Mouse (Mus musculus) stomach, embryonic 15.5 days (tissue): ENCODE measurements around the gene Lilra5. TPM values are rescaled to one million over a fixed set of nuclear protein-coding genes. Genes with fewer than 3 reads are reported as not detected.
"Not testable (repeated sequence)": the region's sequence is repeated elsewhere in the genome, so short reads cannot be mapped to it uniquely, and the experiment has no call there.

Experiments
- ATAC-seq: fragments of 200-750 bp; cut with Nextera tagmentation; 2 replicates; pipeline ENCODE4 v1.8.0; 2017; ENCODE audit warnings: low read depth, moderate number of reproducible peaks, moderate TSS enrichment; ENCODE audit not compliant: insufficient read depth, low FRiP score
- H3K27ac ChIP-seq: fragments of 300-500 bp; sonication (generic); 2 replicates; pipeline ENCODE4 v1.5.1; 2015; ENCODE audit warnings: mild to moderate bottlenecking, inconsistent platforms
- H3K27me3 ChIP-seq: fragments of 300-500 bp; sonication (generic); replicated peaks from 2 replicates; pipeline ENCODE4 v1.6.1; 2015; ENCODE audit warnings: inconsistent platforms
- H3K36me3 ChIP-seq: fragments of 300-500 bp; sonication (generic); 2 replicates; pipeline ENCODE4 v1.6.1; 2015; ENCODE audit warnings: inconsistent platforms
- H3K4me1 ChIP-seq: fragments of 300-500 bp; sonication (generic); 2 replicates; pipeline ENCODE4 v1.6.1; 2015; ENCODE audit warnings: inconsistent platforms
- H3K4me2 ChIP-seq: fragments of 300-500 bp; sonication (generic); 2 replicates; pipeline ENCODE4 v1.6.1; 2015; ENCODE audit warnings: mild to moderate bottlenecking, inconsistent platforms
- H3K4me3 ChIP-seq: fragments of 300-500 bp; sonication (generic); replicated peaks from 2 replicates; pipeline ENCODE4 v1.5.1; 2015; ENCODE audit warnings: inconsistent platforms
- H3K9ac ChIP-seq: fragments of 300-500 bp; sonication (generic); 2 replicates; pipeline ENCODE4 v1.6.1; 2015; ENCODE audit warnings: inconsistent platforms
- H3K9me3 ChIP-seq: fragments of 300-500 bp; sonication (generic); 2 replicates; pipeline ENCODE4 v1.6.1; 2016; ENCODE audit warnings: inconsistent platforms
- WGBS: fragments of 180-500 bp; shearing (Covaris S2); methylation state at CpG from one replicate; pipeline ENCODE4 v1.1.7; 2015; 5-methylcytosine and 5-hydroxymethylcytosine counted together
- polyA plus RNA-seq: library from polyadenylated mRNA; unstranded; fragments of >200 nt; fragmentation: Nextera tagmentation; extraction: Ambion mirVana; gene quantifications from 2 replicates; pipeline ENCODE4 v1.2.1, GENCODE M21; 2015

Lilra5 gene
- polyA plus RNA-seq = 0.08 and 0.15 TPM in 2 replicates

GRCm38 (mm10) chr7:4237454-4237853, at the start of gene Lilra5:
Gene Lilra5, plus strand, starts transcription at chr7:4237754.
- Histone ChIP-seq H3K36me3 (no peaks in the 10 kb centered on the region), H3K9ac (no peak within 1 kb of the TSS), H3K4me3 (no peak within 1 kb of the TSS), H3K27me3 (no peaks in the 10 kb centered on the region), H3K9me3 (no peaks in the 10 kb centered on the region), H3K27ac (no peak within 1 kb of the TSS), H3K4me2 (no peak within 1 kb of the TSS), H3K4me1 (no peaks in the 10 kb centered on the region)
- no peak for ATAC-seq
- WGBS = 70% methylated on average over 7 of the region's 7 CpGs

DNA sequence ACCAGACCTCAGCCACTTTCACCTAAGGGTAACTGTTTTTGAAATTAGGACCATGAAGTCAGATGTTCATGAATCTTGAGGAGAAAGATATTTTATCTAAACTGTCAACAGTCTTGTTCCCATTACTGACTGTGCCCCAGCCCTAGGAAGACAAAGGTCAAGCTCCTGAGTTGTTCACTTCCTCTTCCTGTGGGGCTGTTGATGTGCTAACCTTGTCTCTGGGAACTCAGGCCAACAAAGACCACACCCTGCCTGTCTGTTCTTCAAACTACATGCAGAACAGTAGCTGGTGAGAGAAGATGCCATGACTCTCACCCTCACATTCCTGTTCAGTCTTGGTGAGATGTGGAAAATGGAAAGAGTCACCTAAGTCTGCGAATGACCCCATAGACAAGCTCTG, 30.4 kb upstream of the Lilra5 start:
- Histone ChIP-seq H3K27ac (no peak overlapping the region), H3K27me3 (no peaks in the 10 kb centered on the region), H3K9me3 (no peaks in the 10 kb centered on the region), H3K4me2 (no peak overlapping the region), H3K4me3 (no peak overlapping the region), H3K9ac (no peak overlapping the region), H3K36me3 (no peaks in the 10 kb centered on the region), H3K4me1 (no peaks in the 10 kb centered on the region)
- 84% methylated on average over 1 of the region's 1 CpGs for WGBS
- ATAC-seq = no peak

- WGBS = 40% methylated on average over 2 of the region's 2 CpGs
- no peak overlapping the region for H3K27ac ChIP-seq
- H3K27me3 ChIP-seq = no peaks in the 10 kb centered on the region
- ATAC-seq = no peak
- no peaks in the 10 kb centered on the region for H3K36me3 ChIP-seq
- no peak overlapping the region for H3K9ac ChIP-seq
- no peaks in the 10 kb centered on the region for H3K4me1 ChIP-seq
- no peak overlapping the region for H3K4me2 ChIP-seq
- H3K4me3 ChIP-seq = no peak overlapping the region
- H3K9me3 ChIP-seq = no peaks in the 10 kb centered on the region
Observed at GRCm38 (mm10) chr7:4208626-4209025, 28.9 kb upstream of the Lilra5 start.

GRCm38 (mm10) chr7:4213436-4213835, 24.1 kb upstream of the Lilra5 start:
- not testable (repeated sequence) for H3K36me3 ChIP-seq, H3K4me3 ChIP-seq, H3K9ac ChIP-seq, H3K4me1 ChIP-seq, H3K27ac ChIP-seq, H3K9me3 ChIP-seq, ATAC-seq, H3K27me3 ChIP-seq, H3K4me2 ChIP-seq

DNA sequence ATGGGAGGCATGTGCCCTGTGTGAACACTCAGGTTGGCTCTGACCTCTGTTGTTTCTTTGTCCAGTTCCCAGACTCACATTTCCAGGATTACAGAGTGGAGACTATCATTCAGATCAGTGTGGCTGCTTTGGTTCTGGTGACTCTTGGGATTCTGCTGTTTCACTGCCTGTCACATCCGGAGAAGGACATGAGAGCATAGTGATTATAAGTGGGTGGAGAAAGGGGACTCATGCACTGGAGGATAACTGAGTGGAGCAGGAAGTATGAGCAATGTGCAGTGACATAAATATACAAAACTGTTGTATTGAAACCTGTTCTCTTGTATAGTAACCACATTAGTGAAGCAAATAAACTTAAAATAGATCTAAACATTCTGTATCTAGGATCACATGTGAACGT, 22.2 kb upstream of the Lilra5 start:
- Histone ChIP-seq H3K36me3 (no peaks in the 10 kb centered on the region), H3K27me3 (0 out of 2 replicates have a peak, but pooled peaks cover 2% of the 10 kb centered on the region), H3K9me3 (no peaks in the 10 kb centered on the region), H3K4me2 (no peak overlapping the region), H3K4me3 (no peak overlapping the region), H3K4me1 (no peaks in the 10 kb centered on the region), H3K9ac (no peak overlapping the region), H3K27ac (no peak overlapping the region)
- WGBS = 56% methylated on average over 2 of the region's 2 CpGs
- no peak for ATAC-seq

- Histone ChIP-seq H3K27me3 (0 out of 2 replicates have a peak, but pooled peaks cover 2% of the 10 kb centered on the region), H3K9ac (no peak overlapping the region), H3K4me3 (no peak overlapping the region), H3K4me1 (no peaks in the 10 kb centered on the region), H3K27ac (no peak overlapping the region), H3K36me3 (no peaks in the 10 kb centered on the region), H3K4me2 (no peak overlapping the region), H3K9me3 (no peaks in the 10 kb centered on the region)
- ATAC-seq = no peak
- WGBS = 36% methylated on average over 2 of the region's 2 CpGs
Observed at GRCm38 (mm10) chr7:4215805-4216204, 21.7 kb upstream of the Lilra5 start.

DNA sequence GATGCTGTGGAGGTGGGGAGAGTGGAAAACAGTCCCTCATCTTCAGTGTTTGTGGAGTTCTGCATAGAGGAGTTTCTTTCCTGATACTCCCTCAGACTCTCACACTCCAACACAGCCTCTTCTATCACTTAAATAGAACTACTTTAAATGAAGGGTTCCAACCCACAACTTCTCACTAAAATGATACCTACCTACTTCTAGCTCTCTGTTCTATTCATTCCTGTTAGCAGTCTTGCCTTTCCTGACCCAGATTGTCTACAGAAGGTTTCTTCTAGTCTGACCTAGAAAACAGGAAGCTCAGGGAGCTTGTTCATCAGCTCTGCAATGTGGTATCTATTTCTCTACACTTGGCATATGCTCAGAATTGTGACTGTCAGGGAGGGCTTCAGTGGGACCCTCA, 2.0 kb upstream of the Lilra5 start:
- ATAC-seq = no peak
- H3K27me3 ChIP-seq = no peaks in the 10 kb centered on the region

DNA sequence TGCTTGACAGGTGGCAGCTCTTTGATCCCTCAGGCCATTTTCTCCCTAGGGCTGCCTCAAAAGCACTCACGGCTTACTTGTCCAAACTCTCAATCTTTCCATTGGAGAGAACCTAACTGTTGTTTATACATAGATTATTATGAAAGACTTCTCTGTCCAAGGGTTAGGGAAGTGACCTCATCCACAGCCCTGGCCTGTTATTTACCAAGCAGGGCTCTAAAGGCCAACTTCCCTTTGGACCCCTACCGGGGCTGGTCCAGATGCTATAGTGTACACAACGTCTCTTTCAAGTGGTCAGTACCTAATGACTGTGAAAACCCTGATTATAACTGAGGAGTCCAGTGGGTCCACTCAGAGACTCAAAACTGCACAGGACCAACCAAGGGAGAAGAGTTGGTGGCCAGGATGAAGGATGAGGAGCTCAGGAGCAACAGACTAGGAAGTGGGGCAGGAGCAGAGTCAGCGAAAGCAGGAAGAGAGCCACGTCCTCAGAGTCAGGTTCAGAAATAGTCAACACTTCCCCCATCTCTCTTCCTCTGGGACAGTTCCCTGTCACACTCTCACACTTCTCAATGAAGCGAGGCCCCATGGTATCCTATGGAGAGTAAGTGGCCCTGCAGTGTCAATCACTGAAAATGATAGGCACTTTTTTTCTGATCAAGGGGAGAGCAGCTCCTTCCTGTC, 1.6 kb downstream of the Lilra5 start:
- Histone ChIP-seq H3K4me1 (no peaks in the 10 kb centered on the region), H3K27ac (no peak overlapping the region), H3K27me3 (no peaks in the 10 kb centered on the region), H3K4me2 (no peak overlapping the region), H3K36me3 (no peaks in the 10 kb centered on the region), H3K9ac (no peak overlapping the region), H3K4me3 (no peak overlapping the region), H3K9me3 (no peaks in the 10 kb centered on the region)
- ATAC-seq = peak; percentile 68; the same call in 1 of the 2 replicates
- WGBS = 51% methylated on average over 6 of the region's 6 CpGs

More for the DNA sequence above, 2.0 kb upstream of the Lilra5 start:
- no peak overlapping the region for H3K4me3 ChIP-seq
- H3K36me3 ChIP-seq = no peaks in the 10 kb centered on the region
- no peak overlapping the region for H3K9ac ChIP-seq
- no peaks in the 10 kb centered on the region for H3K4me1 ChIP-seq
- no peaks in the 10 kb centered on the region for H3K9me3 ChIP-seq
- H3K27ac ChIP-seq = no peak overlapping the region
- H3K4me2 ChIP-seq = no peak overlapping the region

- ATAC-seq, H3K4me2 ChIP-seq, H3K27ac ChIP-seq, H3K4me1 ChIP-seq, H3K36me3 ChIP-seq, H3K4me3 ChIP-seq, H3K27me3 ChIP-seq, H3K9ac ChIP-seq, H3K9me3 ChIP-seq: not testable (repeated sequence)
- 74% methylated on average over 1 of the region's 1 CpGs for WGBS
Observed at GRCm38 (mm10) chr7:4251211-4251610, 13.7 kb downstream of the Lilra5 start.

DNA sequence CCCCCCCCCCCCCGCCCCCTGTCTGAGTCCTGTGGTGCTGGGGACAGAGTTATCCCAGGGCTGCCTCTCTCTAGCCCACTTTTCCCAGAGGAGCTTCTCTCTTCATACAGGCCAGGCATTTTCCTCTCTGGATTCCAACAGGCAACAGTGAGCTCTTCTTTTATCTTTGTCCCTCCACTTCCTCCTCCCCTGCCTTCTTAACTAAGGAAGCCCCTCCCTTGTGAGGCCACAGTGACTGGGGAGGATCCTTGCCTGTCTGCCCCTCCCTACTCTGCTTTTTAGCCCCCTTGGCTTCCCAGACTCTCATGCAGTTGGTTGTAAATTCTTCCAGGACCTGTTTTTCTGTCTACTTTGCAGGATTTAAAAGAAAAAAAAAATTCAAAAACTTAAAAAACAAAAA, 18.5 kb downstream of the Lilra5 start:
- not testable (repeated sequence) for H3K9ac ChIP-seq

GRCm38 (mm10) chr7:4260521-4260920, 23.0 kb downstream of the Lilra5 start:
- not testable (repeated sequence) for H3K27me3 ChIP-seq, H3K36me3 ChIP-seq, ATAC-seq, H3K27ac ChIP-seq, H3K9me3 ChIP-seq, H3K9ac ChIP-seq, H3K4me1 ChIP-seq, H3K4me2 ChIP-seq, H3K4me3 ChIP-seq
- WGBS = 72% methylated on average over 1 of the region's 1 CpGs

More for the DNA sequence above, 18.5 kb downstream of the Lilra5 start:
- not testable (repeated sequence) for H3K27me3 ChIP-seq, H3K36me3 ChIP-seq, H3K4me3 ChIP-seq, H3K9me3 ChIP-seq, H3K4me2 ChIP-seq, H3K4me1 ChIP-seq, H3K27ac ChIP-seq, ATAC-seq
- WGBS = 0% methylated on average over 1 of the region's 1 CpGs

GRCm38 (mm10) chr7:4272106-4272505, 34.6 kb downstream of the Lilra5 start:
- not testable (repeated sequence) for H3K36me3 ChIP-seq, H3K27ac ChIP-seq, H3K4me3 ChIP-seq, H3K4me2 ChIP-seq, H3K4me1 ChIP-seq, H3K27me3 ChIP-seq, ATAC-seq, H3K9ac ChIP-seq, H3K9me3 ChIP-seq
- 62% methylated on average over 1 of the region's 1 CpGs for WGBS

DNA sequence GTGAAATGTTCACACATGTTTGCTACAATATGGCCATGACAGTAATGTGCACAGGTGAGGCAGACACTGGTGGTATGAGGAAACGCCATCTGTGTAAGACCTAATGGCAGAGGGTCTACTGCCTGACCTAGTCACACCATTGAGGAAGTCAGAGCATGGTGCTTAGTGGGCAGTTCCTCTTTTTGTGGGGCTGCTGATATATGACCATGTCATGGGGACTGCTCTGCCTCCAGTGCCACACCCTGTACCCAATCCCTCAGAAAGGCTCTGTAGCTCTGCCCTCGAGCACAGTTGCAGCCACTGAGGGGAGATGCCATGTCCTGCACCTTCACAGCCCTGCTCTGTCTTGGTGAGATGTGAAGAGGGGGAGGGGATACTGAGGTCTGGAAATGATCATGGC, 36.3 kb downstream of the Lilra5 start:
- H3K4me2 ChIP-seq, ATAC-seq, H3K4me3 ChIP-seq, H3K4me1 ChIP-seq, H3K9me3 ChIP-seq, H3K9ac ChIP-seq, H3K27me3 ChIP-seq, H3K36me3 ChIP-seq, H3K27ac ChIP-seq: not testable (repeated sequence)
- 56% methylated on average over 2 of the region's 2 CpGs for WGBS
